Mouse (Mus musculus): ENCODE measurements around the gene Fam118b.
A peak's percentile ranks its signal among the peaks of the same experiment; 100 is the strongest.

Gene Fam118b

DNA sequence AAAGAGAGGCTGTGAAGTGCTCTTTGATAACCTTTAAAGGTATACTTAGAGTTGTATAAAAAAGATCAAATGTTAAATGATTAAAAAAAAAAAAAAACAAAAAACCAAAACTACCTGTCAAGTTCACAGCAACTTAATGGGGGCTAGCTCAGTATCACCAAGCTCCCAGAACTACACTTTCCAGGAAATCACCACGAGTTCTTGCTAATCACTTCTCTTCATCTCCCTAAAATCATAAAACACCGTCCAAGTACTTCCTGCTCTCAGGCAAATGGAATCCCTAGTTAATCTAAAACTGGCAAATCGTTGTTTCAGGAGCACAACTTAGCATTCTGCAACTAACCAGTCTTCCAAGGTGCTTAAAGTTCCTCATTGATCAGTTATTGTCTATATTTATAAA is 3.1 kb downstream of the Fam118b start:
- no peak for DNase-seq (ENCODE audit: low read depth, low spot score)

GRCm38 (mm10) chr9:35263431-35263830 is 4.2 kb downstream of the Fam118b start:
- DNase-seq (ENCODE audit: low read depth, low spot score), result no peak

- DNase-seq (ENCODE audit: low read depth, low spot score), result no peak
These were observed 5.2 kb downstream of the Fam118b start for GRCm38 (mm10) chr9:35262418-35262817.

DNA sequence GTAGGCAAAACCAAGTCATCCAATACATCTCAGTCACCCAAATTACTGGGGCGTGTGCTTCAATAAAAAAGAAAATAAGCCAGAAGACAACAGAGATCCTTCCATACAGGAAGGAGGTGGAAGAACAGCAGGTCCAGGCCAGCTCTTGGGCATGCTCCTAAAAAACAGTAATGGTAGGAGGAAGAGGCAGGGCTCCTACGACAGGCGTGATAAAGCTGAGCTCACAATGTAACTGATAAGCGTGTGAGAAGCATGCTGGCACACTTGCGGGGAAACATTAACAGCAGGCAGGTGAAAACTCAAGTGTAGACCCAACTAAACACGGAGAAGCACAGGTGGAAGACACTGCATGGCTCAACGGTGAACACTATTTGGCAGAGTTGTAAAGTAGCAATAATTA is 10.2 kb downstream of the Fam118b start:
- no peak for DNase-seq (ENCODE audit: low read depth, low spot score)

DNA sequence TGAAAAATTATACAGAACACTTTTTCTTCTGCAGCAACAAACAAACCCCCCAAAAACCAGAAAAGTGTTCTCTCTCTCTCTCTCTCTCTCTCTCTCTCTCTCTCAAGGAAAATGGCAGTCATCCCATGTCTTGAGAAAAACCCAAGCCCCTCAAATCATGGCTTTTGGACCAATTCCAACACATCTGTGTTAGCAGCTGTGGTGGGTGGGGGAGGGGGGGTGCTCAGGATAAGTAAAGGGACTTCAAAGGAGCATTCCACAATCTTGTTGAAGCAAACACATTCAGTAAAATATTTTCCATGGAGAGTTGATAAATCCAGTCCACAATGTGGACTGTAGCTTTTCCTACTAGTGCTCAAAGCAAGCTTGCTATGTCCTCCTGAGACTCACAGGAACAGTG is 18.1 kb downstream of the Fam118b start:
- DNase-seq (ENCODE audit: low read depth, low spot score), result no peak

GRCm38 (mm10) chr9:35247405-35247804 is 20.2 kb downstream of the Fam118b start:
- DNase-seq (ENCODE audit: low read depth, low spot score), result no peak

- no peak for DNase-seq (ENCODE audit: low read depth, low spot score)
These were observed 27.9 kb downstream of the Fam118b start for GRCm38 (mm10) chr9:35239734-35240133.

GRCm38 (mm10) chr9:35238915-35239571 is 28.6 kb downstream of the Fam118b start:
- DNase-seq (ENCODE audit: low read depth, low spot score), result no peak

GRCm38 (mm10) chr9:35238371-35238770 is 29.2 kb downstream of the Fam118b start:
- no peak for DNase-seq (ENCODE audit: low read depth, low spot score)

DNA sequence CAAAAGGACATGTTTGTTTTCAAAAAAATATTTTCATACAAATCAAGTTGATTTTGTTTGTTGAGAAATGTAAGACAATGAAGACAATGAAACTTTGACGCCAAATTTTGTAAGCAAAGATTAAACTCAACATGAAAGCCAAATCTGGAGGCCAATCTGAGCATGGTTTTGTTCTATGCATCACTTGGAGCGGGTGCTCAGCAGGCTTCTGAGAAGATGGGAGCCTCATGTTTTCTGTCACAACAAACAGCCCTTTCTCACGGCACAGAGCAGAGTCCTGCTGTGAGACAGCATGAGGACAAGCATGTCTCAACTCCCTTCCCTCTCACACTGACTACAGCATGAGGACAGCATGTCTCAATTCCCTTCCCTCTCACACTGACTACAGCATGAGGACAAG is 31.6 kb downstream of the Fam118b start:
- DNase-seq (ENCODE audit: low read depth, low spot score), result no peak

DNA sequence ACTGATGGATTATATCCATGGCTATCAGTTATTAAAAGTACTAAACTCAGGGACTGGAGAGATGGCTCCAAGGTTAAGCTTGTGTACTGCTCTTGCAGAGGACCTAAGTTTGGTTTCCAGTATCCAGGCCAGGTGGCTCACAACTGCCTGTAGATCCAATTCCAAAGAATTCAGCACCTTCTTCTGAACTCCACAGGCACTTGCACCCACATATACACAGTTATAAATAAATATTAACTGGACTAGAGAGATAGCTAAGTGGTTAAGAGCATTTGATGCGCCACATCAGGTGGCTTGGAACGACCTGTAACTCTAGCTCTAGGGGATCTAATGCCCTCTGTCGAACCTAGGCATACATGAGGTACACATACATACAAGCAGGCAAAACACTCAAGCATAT is 38.9 kb downstream of the Fam118b start:
- no peak for DNase-seq (ENCODE audit: low read depth, low spot score)

GRCm38 (mm10) chr9:35223466-35223865 is 44.1 kb downstream of the Fam118b start:
- DNase-seq (ENCODE audit: low read depth, low spot score), result no peak

- DNase-seq (ENCODE audit: low read depth, low spot score), result no peak
These were observed 49.6 kb downstream of the Fam118b start for GRCm38 (mm10) chr9:35217963-35218362.

DNA sequence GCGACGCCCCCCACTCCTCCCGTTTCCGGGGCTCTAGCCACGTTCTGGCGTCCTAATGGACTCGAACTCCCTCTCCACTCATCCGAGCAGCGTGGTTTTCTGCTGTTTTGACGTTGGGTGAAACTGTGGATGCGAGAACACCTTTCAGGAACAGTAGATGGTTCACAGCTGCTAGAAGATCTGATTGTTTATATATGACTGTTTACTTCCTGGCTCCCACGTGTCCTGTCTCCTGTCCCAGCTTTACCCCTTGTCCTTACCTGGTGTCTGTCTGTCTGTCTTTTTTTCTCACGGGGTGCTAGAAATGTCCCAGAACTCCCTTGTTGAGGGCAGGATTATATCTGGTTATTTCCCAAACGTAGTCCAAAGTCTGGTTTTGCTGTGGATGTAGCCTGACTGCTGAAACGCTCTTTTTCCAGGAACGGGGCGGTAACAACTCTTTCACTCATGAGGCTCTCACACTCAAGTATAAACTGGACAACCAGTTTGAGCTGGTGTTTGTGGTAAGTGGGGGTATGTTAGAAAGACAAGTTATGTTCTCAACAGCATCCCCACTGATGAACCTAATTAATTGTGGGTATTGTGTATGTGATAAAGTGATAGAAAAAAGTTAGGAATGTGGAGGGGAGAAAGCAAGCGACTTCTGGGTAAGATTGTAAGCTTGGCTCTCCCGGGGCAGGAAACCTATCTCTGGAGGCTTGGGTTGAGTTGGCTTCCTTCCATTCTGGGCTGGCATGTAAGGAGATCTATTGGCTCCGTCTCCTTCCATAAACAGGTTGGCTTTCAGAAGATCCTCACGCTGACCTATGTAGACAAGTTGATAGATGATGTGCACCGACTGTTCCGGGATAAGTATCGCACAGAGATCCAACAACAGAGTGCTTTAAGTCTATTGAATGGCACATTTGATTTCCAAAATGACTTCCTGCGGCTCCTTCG is 55.8 kb downstream of the Fam118b start:
- no peak for DNase-seq (ENCODE audit: low read depth, low spot score)

- DNase-seq (ENCODE audit: low read depth, low spot score), result peak; percentile 98
These were observed 56.8 kb downstream of the Fam118b start, which contains the start of gene Foxred1 for GRCm38 (mm10) chr9:35210542-35211474. Foxred1 (minus strand) TSS chr9:35211055.

GRCm38 (mm10) chr9:35204421-35204820 is 63.2 kb downstream of the Fam118b start:
- no peak for DNase-seq (ENCODE audit: low read depth, low spot score)

DNA sequence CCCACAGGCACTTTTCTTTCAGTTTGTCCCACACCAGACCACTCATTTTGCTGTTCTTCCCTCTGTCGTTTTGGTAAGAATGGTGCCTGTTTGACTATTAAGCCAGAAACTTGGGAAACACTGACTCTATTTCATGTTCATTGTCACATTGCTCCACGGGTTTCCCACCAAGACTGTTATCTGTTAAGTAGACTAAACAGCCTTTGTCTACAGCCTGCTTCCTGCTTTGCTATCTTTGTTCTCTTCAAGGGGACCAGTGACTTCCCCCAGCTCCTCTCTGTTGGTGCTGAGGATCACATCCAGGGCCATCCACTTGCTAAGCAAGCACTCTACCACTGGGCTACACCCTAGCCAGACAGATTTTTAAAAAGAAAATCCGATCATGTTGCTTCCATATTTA is 64.1 kb downstream of the Fam118b start:
- DNase-seq (ENCODE audit: low read depth, low spot score), result no peak

DNA sequence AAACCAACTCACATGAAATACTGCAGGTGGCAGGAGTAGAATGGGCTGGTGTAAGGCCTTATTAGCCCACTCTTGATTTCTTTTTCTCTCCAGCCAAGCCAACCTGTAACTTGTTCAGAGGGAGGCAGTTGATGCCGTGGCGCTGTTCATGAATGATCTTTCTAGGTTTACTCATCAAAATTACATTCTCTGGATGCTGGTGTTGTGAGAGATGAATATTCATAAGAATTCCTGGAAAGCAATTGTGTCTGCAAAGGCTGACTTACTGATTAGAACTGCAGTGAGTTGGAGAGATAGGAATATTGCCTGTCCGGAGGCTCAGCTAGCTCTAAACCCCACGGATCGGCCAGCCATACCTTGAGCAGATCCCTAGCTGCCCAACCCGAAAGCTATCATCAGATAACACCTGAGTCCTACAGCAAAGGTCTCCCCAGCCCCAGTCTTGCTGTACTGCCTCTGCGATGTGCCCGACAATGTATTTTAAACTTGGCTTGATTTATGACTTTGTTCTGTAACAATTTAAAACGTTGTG is 67.0 kb downstream of the Fam118b start:
- DNase-seq (ENCODE audit: low read depth, low spot score), result no peak

GRCm38 (mm10) chr9:35199772-35200471 is 67.7 kb downstream of the Fam118b start, which contains the start of the genes Srpr and Tirap:
Srpr (plus strand) TSS chr9:35200175.
Tirap (minus strand) TSS chr9:35200291.
- DNase-seq (ENCODE audit: low read depth, low spot score), result peak; percentile 86

GRCm38 (mm10) chr9:35198945-35199771 is 68.4 kb downstream of the Fam118b start:
- no peak for DNase-seq (ENCODE audit: low read depth, low spot score)

Data from forelimb bud, embryonic 11.5 days (tissue).